Mouse (Mus musculus) embryonic facial prominence, embryonic 10.5 days (tissue): Measurements from ENCODE around the gene Plekha6. TPM values are rescaled to one million over a fixed set of nuclear protein-coding genes. Genes with fewer than 3 reads are reported as not detected.

Source experiments
- DNase-seq: peaks from one replicate; pipeline ENCODE4 v3.0.0-alpha.2; 2017; ENCODE audit warnings: low spot score
- H3K27ac ChIP-seq: fragments of 300-500 bp; sonication (generic); replicated peaks from 2 replicates; pipeline ENCODE4 v1.5.1; 2016; ENCODE audit warnings: mild to moderate bottlenecking
- H3K27me3 ChIP-seq: fragments of 300-500 bp; sonication (generic); replicated peaks from 2 replicates; pipeline ENCODE4 v1.6.1; 2016; ENCODE audit warnings: low read depth, mild to moderate bottlenecking; ENCODE audit not compliant: poor library complexity, severe bottlenecking
- H3K36me3 ChIP-seq: fragments of 300-500 bp; sonication (generic); replicated peaks from 2 replicates; pipeline ENCODE4 v1.6.1; 2016; ENCODE audit warnings: mild to moderate bottlenecking, moderate library complexity
- H3K4me1 ChIP-seq: fragments of 300-500 bp; sonication (generic); 2 replicates; pipeline ENCODE4 v1.6.1; 2016
- H3K4me3 ChIP-seq: fragments of 300-500 bp; sonication (generic); 2 replicates; pipeline ENCODE4 v1.5.1; 2016; ENCODE audit warnings: mild to moderate bottlenecking, moderate library complexity
- H3K9me3 ChIP-seq: fragments of 300-500 bp; sonication (generic); 2 replicates; pipeline ENCODE4 v1.6.1; 2016; ENCODE audit warnings: mild to moderate bottlenecking
- WGBS: fragments of 180-500 bp; shearing (Covaris S2); methylation state at CpG from one replicate; pipeline ENCODE4 v1.1.7; 2016; 5-methylcytosine and 5-hydroxymethylcytosine counted together
- polyA plus RNA-seq: library from polyadenylated mRNA; unstranded; fragments of >200 nt; fragmentation: Nextera tagmentation; extraction: Ambion mirVana; gene quantifications from 2 replicates; pipeline ENCODE4 v1.2.1, GENCODE M21; 2016

The Plekha6 gene
- polyA plus RNA-seq, 1 experiment from 2014 or later, result 3.4 TPM

DNA sequence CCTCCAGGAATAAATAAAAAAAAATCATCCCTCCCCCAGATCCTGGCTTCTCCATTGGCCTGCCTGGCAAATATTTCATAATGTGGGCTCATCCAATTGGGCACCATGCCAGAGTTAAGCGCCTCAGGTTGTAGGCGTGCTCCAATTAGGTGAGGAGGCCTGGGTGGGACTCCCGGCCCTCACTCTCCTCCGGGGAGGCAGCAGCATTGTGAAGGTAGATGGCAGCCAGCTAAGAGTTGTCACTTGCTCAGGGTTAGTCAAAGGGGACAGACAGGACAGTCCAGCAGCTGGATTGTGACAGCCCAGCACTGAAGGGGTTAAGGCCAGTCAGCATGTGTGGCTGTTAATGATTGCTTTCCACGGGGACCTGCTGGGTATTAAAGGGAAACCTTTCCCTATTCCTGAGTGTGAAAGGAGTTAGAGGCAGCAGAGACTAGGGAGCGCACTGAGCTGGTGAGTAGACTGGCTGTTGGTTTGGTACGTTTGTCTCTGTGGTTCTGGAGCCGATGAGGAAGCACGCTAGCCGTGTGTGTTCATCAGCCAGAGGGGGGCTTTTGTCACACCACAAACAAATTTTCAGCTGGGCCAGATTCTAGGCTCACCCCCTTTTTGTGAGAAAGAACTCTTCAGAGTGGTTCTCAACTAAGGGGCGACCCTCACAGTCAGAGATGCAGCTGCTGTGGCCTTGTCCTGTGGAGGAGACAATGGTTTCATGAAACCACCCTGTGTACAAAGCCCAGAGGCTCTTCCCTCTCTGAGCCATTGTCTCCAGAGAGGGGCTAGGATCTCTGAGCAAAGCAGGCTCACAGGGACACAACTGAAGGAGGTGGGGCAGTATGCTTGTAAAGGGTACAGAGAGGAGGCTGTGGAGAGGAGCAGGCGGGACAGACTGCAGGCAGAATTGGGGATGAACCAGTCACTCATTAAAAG lies 81.9 kb downstream of the Plekha6 start:
- Histone ChIP-seq H3K4me3 (peak overlapping the region; percentile 26; the same call in 1 of the 2 replicates), H3K27me3 (peaks cover 16% of the 10 kb centered on the region; the same call in 1 of the 2 replicates), H3K36me3 (no peaks in the 10 kb centered on the region), H3K9me3 (no peaks in the 10 kb centered on the region), H3K4me1 (peaks cover 30% of the 10 kb centered on the region), H3K27ac (peak overlapping the region; percentile 78)
- peak; percentile 31 for DNase-seq
- WGBS, result 34% methylated on average over 12 of the region's 12 CpGs

DNA sequence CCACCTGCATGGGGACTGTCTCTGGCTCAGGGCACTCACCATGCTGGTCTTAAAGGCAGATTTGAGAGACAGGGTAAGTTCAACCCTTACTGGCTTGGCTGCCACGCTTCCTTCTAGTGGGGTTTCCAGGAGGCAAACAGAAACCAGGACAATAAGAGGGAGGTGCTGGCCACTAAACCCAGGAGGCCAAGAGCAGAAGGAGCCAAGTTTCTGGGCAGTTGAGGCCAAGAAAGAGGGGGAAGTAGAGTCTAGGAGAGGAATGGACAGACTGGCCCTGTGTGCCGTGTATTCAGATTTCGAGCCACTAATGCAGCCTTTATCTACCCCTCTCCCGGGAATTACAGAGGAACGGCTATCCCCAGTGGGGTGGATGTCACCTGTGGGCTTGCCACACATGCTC lies 83.2 kb downstream of the Plekha6 start:
- Histone ChIP-seq H3K4me3 (no peak overlapping the region), H3K27me3 (peaks cover 17% of the 10 kb centered on the region), H3K4me1 (peaks cover 38% of the 10 kb centered on the region), H3K36me3 (no peaks in the 10 kb centered on the region), H3K27ac (peak overlapping the region; percentile 35; the same call in 1 of the 2 replicates), H3K9me3 (no peaks in the 10 kb centered on the region)
- 83% methylated on average over 5 of the region's 5 CpGs for WGBS
- no peak for DNase-seq

DNA sequence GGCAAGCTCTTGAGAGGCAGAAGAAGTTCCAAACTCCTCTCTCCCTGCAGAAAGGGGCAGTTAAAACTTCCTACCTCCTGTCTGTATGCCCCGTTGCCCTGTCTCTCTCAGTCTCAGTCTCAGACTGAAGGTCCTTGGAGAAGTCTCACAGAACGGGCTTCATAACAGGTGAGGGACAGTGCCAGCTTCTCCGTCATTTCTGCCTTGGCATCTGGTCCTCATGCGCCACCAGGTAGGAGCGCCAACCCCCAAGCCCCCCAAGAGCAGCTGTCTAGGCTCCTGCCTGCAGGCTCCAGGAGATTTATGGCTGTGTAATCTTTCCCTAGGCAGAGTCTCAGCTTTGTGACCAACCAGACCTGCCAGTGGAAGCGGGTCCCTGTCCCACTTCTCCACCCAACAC lies 86.8 kb downstream of the Plekha6 start:
- Histone ChIP-seq H3K27me3 (peaks cover 27% of the 10 kb centered on the region), H3K27ac (no peak overlapping the region), H3K4me1 (peaks cover 67% of the 10 kb centered on the region), H3K36me3 (no peaks in the 10 kb centered on the region), H3K4me3 (no peak overlapping the region), H3K9me3 (no peaks in the 10 kb centered on the region)
- 87% methylated on average over 6 of the region's 6 CpGs for WGBS
- no peak for DNase-seq

DNA sequence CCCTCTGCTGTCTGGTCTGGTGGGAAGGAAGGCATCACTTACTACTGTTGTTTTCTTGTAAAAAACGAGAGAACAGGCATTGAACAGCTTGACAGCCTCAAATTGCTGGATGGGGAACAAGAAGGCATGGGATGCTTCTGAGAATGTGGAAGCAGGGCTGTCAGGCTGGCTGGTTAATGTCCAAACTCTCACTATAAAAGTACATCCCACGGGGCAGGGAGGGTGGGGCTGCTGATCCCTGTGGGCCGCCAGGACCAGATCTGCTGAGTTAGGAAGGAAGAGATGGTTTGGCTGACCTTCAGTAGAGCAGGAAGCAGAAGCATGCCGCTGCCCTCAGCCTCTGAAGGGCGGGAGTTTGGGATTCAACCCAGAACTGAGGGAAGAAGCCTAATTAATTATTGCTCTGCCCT lies 87.6 kb downstream of the Plekha6 start:
- Histone ChIP-seq H3K36me3 (no peaks in the 10 kb centered on the region), H3K27ac (no peak overlapping the region), H3K9me3 (no peaks in the 10 kb centered on the region), H3K27me3 (peaks cover 35% of the 10 kb centered on the region), H3K4me3 (no peak overlapping the region), H3K4me1 (peaks cover 67% of the 10 kb centered on the region)
- DNase-seq, result no peak
- WGBS, result 45% methylated on average over 5 of the region's 5 CpGs

DNA sequence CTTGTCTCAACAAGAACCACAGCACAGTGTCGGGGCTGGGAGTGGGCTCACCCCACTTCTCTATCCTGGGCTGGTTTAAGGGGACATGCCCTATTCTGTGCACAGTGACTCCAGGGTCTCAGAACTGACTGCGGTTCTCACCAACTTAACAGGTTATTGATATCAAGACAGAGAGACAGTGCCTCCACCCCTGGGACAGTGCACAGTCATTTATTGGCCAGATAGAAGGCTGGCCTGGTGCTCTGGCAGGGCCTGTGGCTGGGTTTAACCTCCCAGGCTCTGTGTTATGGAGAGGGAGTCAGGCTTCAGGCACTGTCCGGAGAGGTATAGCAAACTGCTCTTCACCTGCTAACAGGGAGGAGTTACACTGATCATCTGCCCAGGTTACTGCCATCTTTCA lies 88.2 kb downstream of the Plekha6 start:
- H3K27ac ChIP-seq, result no peak overlapping the region
- DNase-seq, result no peak
- no peaks in the 10 kb centered on the region for H3K9me3 ChIP-seq
- 90% methylated on average over 3 of the region's 3 CpGs for WGBS
- H3K4me1 ChIP-seq, result peaks cover 67% of the 10 kb centered on the region
- no peak overlapping the region for H3K4me3 ChIP-seq
- no peaks in the 10 kb centered on the region for H3K36me3 ChIP-seq
- peaks cover 36% of the 10 kb centered on the region for H3K27me3 ChIP-seq

DNA sequence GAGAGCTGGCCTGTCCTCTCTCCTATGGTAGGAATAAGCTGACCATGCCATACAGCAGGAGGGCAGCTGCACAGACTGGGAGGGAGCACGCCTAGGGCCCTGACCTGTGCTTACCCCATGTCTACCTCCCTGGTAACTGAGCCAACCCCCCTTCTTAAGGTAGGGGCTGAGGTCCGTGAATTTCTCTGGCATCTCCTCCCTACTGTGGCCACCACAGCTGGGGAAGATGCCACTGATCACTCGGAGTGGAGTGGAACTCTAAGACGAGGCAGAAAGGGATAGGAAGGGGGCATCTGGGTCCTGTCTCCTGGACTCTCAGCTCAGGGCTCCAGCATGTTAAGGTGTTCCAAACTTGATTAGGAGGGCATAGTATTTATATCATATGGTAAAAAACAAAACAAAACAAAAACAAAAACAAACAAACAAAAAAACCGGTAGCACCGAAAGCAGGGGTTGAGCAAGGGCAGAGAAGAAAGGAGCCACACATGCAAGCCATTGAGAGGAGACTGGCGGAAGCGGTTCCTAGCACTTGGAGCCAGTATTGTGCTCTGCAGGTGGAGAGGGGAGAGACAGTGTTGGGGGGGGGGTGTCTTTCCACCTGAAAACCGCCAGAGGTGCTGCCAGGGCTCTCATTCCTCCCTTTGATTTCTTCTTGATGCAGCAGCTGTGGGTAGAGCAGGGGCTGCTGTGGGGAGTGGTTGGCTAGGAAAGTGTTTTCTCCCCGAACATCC lies 89.0 kb downstream of the Plekha6 start:
- no peaks in the 10 kb centered on the region for H3K9me3 ChIP-seq
- 45% methylated on average over 10 of the region's 10 CpGs for WGBS
- H3K4me1 ChIP-seq, result peaks cover 62% of the 10 kb centered on the region
- no peaks in the 10 kb centered on the region for H3K36me3 ChIP-seq
- peak overlapping the region; percentile 51; the same call in 1 of the 2 replicates for H3K27ac ChIP-seq
- H3K4me3 ChIP-seq, result no peak overlapping the region
- peaks cover 36% of the 10 kb centered on the region for H3K27me3 ChIP-seq
- DNase-seq, result peak; percentile 29

DNA sequence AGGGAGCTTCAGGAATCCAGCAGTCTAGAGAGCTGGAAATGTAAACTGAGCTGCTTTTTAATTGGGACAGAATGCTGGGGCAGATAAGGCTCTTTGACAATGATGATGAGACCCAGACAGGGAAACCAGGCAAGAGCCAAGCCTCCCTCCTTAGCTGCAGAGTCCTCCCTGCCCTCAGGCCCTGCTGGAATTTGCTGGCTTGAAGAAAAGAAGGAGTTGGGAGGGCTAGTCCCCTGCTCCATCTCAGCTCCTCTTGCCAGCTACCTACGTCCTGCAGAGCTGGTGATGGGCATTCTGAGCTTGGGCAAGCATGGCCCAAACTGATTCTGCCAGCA lies 89.5 kb downstream of the Plekha6 start:
- Histone ChIP-seq H3K4me1 (peaks cover 66% of the 10 kb centered on the region), H3K4me3 (no peak overlapping the region), H3K27me3 (peaks cover 36% of the 10 kb centered on the region), H3K27ac (peak overlapping the region; percentile 11; the same call in 1 of the 2 replicates), H3K36me3 (no peaks in the 10 kb centered on the region), H3K9me3 (no peaks in the 10 kb centered on the region)
- 38% methylated on average over 1 of the region's 1 CpGs for WGBS
- DNase-seq, result peak; percentile 34

DNA sequence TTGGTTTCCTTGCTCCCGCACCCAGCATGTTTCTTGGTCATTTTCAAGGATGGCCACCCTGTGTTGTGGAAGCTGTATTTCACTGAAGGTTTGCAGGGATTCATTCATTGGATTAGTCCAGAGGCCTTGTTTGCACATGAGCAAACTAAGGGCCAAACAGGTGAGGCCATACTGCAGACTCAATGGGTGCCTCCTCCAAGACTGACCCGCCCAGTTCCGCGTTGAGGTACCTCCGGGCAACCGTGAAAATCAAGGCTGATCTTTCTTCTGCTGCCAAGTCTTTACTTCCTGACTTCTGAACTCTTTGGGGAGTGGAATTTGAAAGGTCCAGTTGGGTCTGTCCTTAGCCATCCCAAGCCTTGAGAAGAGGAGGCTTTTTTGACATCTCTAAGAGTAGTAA lies 90.2 kb downstream of the Plekha6 start:
- H3K27ac ChIP-seq, result peak overlapping the region; percentile 11; the same call in 1 of the 2 replicates
- peaks cover 36% of the 10 kb centered on the region for H3K27me3 ChIP-seq
- WGBS, result 86% methylated on average over 6 of the region's 6 CpGs
- no peaks in the 10 kb centered on the region for H3K9me3 ChIP-seq
- DNase-seq, result no peak
- H3K4me3 ChIP-seq, result no peak overlapping the region
- H3K4me1 ChIP-seq, result peaks cover 71% of the 10 kb centered on the region
- no peaks in the 10 kb centered on the region for H3K36me3 ChIP-seq

DNA sequence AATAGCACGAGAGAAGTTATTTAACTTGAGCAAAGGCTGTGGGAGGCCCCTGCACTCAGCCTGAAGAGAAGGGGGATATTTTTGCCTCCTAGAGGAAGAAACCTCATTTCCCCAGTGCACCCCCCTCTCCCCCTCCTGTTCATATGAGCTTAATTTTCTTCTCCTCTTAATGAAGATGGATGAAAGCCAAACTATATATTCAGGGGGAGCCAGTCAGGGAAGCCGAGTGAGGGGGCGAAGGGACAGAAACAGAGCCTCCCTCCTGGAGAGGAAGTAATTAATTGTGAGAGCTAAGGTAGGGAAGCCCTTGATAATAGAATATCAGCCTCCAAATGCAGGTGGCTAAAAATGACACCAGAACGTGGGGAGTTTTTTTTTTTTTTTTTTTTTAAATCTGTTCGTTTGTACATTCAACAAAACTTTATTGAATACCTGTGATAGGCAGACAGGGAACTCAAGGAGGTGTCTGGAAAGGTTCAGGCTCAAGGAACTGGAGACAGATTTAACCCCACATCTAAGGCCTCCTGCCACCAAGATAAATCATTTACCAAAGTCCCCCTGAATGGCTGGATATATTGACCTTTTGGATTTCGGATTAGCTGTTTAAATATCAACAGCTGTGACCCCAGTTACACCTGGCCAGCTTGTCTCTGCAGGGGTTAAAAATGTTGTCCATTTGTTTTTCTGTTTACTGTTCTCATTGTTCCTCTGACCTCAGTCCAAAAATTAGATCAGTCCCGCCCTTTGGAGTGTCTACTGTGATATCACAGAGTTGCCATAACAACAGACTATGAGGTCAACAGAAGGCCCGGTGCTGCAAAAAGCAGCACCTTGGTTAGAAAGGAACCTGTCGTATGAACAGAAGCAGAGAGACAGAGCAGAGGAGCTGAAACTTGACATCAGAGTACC lies 91.1 kb downstream of the Plekha6 start:
- WGBS, result 60% methylated on average over 9 of the region's 9 CpGs
- peak overlapping the region; percentile 37; the same call in 1 of the 2 replicates for H3K27ac ChIP-seq
- H3K27me3 ChIP-seq, result peaks cover 36% of the 10 kb centered on the region

DNA sequence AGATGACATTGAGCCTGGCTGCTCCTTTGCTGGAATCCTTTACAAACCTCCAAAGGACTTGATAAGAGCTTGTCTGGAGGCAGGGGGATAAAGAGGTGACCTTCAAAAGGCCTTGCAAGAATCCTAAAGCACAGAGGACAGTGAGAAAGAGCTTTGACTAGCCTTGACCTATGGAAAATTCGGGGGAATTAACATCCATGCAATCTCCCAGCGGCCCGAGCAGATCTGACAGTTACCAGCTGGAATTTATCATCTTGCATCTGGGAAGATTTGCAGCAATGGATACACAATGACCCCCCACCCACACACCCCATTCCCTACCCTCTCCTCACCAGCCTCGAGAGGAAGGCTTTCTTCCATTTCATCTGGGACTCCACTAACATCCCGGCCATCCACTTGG lies 91.8 kb downstream of the Plekha6 start:
- no peaks in the 10 kb centered on the region; the same call in 1 of the 2 replicates for H3K36me3 ChIP-seq
- peaks cover 36% of the 10 kb centered on the region for H3K27me3 ChIP-seq
- DNase-seq, result no peak
- H3K9me3 ChIP-seq, result no peaks in the 10 kb centered on the region
- H3K27ac ChIP-seq, result peak overlapping the region; percentile 8; the same call in 1 of the 2 replicates
- 54% methylated on average over 5 of the region's 5 CpGs for WGBS
- no peak overlapping the region for H3K4me3 ChIP-seq
- peaks cover 75% of the 10 kb centered on the region for H3K4me1 ChIP-seq

More for the DNA sequence above, 91.1 kb downstream of the Plekha6 start:
- no peak overlapping the region for H3K4me3 ChIP-seq
- no peaks in the 10 kb centered on the region for H3K9me3 ChIP-seq
- H3K36me3 ChIP-seq, result no peaks in the 10 kb centered on the region; the same call in 1 of the 2 replicates
- DNase-seq, result no peak
- H3K4me1 ChIP-seq, result peaks cover 71% of the 10 kb centered on the region

DNA sequence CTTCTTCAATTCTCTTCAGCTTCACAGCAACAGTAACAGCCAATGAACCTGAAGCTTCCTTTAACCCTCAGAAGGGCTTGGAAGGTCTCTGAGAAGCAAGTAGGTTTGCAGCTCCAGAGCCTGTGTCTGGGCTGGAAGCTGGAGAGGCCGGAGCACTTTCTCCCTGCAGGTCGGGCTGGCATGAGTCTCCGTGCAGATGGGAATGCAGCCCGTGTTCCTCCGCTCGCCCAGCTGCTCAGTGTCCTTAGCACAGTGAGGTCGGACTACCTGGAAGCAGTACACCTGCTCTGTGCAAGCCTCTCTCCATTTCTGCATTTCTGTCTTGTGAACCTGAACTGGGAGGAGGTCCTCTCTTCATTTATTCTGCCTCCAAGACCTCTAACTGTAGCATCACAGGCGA lies 92.3 kb downstream of the Plekha6 start:
- DNase-seq, result no peak
- H3K36me3 ChIP-seq, result no peaks in the 10 kb centered on the region; the same call in 1 of the 2 replicates
- H3K27ac ChIP-seq, result 0 out of 2 replicates have a peak overlapping the region, but pooled peaks have one; percentile 7
- peaks cover 33% of the 10 kb centered on the region for H3K27me3 ChIP-seq
- peaks cover 75% of the 10 kb centered on the region for H3K4me1 ChIP-seq
- no peaks in the 10 kb centered on the region for H3K9me3 ChIP-seq
- WGBS, result 80% methylated on average over 8 of the region's 8 CpGs
- no peak overlapping the region for H3K4me3 ChIP-seq

DNA sequence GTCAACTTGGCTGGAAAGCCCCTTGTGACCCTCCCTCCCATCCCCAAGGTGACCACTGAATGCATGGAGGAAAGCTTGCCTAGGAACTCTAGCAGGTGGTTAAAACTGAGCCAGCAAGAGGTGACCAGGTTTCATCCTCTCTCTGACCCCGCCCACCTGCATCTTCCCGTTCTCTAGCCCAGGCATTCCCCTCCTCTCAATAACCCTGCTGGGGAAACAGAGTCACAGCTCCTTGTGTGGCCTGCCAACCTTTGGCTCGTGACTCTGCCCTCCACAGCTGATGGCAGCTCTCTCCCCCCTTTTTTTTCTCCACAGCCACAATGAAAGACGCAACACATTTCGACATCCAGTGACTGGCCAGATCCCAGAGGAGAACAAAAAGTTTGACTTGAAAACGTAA lies 94.7 kb downstream of the Plekha6 start:
- Histone ChIP-seq H3K36me3 (peaks cover 6% of the 10 kb centered on the region; the same call in 1 of the 2 replicates), H3K9me3 (no peaks in the 10 kb centered on the region), H3K4me3 (no peak overlapping the region), H3K27ac (no peak overlapping the region), H3K4me1 (peaks cover 53% of the 10 kb centered on the region), H3K27me3 (peaks cover 21% of the 10 kb centered on the region)
- DNase-seq, result no peak
- 68% methylated on average over 6 of the region's 6 CpGs for WGBS
